Mouse (Mus musculus) urinary bladder, postnatal 4 days (tissue): ENCODE measurements around the gene Adarb1.

Experiments used
- DNase-seq, 2 experiments: peaks; one replicate each; pipeline ENCODE4 v3.0.0; 2021 to 2022; ENCODE audit warnings: low spot score in 2 of 2

The Adarb1 gene

GRCm38 (mm10) chr10:77435343-77435742 lies 17.3 kb upstream of the Adarb1 start:
- no peak for DNase-seq

DNA sequence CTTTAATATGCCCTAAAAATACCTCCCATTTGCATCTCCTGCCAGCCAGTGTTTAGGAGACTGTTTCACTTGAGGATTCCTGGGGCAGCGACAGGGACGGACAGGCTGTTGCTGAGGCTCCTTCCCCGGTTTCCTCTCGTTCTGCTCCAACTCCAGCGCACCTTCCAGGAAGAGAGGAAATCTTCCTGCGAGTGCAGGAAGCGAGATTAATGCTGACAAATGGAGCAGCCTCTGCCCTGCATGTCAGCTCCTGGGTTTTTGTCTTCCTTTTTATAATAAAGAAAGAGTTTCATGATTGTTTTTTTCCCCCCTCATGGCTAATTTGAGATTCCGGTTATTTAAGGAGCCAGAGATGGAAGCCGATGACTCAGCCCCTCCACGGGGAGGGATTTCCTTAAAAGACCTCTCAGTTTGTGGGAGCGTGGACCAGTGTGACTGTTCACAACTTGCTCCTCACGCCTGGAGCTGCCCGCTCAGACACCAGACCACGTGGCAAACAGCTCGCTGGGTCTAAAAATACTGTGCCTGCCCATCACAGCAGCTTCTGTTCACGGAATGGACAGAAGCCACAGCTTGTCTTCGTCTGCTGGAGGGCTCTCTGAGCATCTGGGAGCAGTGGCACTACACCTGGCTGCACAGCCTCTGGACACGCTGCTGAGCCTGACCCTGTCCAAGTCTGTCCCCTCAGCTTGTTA lies 16.5 kb upstream of the Adarb1 start:
- no peak for DNase-seq

GRCm38 (mm10) chr10:77434076-77434456 lies 16.0 kb upstream of the Adarb1 start:
- no peak for DNase-seq

- no peak for DNase-seq
Measured at GRCm38 (mm10) chr10:77430771-77431170, 12.7 kb upstream of the Adarb1 start.

- no peak for DNase-seq
Measured at GRCm38 (mm10) chr10:77429921-77430320, 11.9 kb upstream of the Adarb1 start.

GRCm38 (mm10) chr10:77427610-77428009 lies 9.5 kb upstream of the Adarb1 start:
- no peak for DNase-seq

- no peak for DNase-seq
Measured at GRCm38 (mm10) chr10:77420190-77420589, 2.1 kb upstream of the Adarb1 start.

DNA sequence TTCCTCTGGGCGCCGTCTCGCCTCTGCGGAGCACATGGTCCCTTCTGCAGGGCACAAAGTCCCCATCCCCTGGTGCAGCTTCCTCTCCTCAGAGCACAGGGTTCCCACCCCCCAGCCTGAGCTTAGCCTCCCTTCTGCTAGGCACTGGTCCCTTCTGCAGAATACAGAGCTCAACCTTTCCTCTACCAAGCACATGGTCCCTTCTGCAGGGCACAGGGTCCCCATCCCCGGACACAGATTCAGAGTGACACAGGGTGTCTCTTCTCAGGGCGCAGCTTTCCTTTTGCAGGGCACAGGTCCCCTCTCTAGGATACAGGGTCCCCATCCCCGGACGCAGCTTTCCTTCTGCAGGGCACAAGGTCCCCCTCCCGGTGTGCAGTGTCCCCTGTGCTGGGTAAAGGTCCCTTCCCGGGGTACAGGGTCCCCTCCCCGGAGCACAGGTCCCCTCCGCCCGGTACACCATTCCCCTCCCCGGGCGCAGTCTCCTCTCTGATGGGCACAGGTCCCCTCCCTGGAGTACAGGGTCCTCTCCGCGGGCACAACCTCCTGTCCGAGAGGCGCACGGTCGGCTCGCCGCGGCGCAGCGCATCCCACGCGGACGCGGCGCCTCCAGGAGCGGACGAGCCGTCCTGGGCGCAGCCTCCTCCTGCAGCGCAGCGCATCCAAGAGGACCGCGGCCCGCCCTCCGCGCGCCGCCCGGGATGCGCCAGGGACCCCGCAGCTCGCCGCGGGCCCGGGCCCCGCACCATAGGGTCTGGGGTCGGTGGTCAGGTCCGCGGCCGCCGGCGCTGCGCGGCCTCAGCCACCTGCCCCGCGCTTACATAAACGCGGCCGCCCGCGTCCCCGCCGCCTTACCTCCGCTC lies 599 bp downstream of the Adarb1 start:
- DNase-seq, result peak in 1 of 2 experiments; percentile 26

DNA sequence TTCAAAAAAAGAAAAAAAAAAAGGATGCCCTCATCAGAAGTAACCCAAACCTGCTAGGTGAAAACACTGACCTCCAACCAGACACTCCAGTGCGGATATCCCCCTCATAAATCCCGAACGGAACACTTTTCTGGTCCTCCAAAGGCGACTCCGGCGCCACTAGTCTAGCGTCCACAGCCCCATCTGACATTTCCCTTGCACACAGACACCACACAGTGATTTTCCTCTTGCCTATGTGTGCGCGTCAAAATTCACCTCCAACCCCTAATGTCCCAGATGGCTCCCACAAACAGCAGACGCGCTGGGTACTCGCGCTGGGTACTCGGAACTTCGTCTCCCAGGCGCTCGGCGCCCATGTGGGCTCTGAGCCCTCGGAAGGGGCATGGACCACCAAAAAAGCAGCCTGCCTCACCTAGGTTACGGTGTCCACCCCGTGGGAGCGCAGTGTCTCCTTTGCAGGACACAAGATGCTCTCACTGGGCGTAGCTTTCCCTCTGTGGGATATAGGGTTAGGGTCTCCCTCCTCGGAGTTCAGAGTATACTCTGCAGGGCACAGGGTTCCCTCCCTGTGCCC lies 1.3 kb downstream of the Adarb1 start:
- DNase-seq, result no peak

DNA sequence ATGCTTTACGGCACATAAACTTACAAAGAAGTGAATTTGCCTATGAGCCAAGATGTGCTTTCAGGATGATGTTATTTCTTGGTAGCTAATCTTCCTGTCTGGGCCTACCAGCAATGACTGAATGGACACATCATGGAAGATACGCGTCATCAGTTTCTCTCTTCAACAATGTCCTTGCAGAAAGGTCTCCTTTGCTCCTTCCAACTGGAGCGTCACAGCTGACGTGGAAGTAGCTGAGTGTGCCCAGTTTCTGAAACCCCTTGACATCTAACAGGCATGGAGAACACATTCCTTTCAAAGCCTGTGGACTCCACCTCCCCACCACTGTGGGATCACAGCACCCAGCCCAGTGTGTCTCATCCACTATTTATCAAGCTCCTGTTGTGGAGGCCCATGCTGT lies 2.2 kb downstream of the Adarb1 start:
- no peak for DNase-seq

GRCm38 (mm10) chr10:77413791-77414190 lies 4.3 kb downstream of the Adarb1 start:
- no peak for DNase-seq

DNA sequence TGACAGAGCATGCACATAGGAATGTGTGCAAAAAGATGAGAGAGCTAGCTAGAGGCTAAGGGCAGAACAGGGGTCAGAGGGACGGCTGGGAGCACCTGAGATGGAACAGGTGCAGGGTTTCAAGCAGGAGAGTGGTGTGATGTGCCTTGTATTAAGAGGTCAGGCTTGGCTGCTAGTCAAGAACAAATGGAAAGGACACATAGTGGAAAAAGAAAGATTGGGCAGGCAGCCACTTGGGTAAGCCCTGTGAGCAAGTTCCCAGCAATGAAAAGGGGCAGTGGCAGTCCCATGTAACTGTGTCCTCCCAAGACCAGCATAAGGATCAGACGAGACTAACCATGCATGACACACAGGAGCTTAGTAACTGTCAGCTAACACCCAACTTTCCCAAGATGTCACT lies 8.9 kb downstream of the Adarb1 start:
- no peak for DNase-seq

GRCm38 (mm10) chr10:77408241-77408640 lies 9.8 kb downstream of the Adarb1 start:
- no peak for DNase-seq

DNA sequence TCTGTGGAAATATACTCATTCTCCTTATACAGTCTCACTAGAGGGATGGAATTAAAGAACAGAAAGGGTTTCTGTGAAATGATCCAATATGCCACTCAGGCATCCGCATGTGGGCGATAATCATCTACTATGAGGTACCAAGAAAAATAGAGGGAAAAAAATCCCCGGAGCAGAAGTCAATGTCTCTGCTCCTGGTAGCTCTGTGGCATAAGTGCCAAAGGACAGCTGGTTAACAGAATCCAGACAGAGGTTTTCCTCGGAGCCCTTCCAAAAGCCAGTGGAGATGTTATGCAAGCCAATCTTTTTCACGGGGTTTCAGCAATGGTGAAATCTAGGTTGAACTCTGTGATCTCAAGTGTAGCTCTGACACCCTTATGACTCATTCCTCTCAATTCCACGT lies 11.6 kb downstream of the Adarb1 start:
- no peak for DNase-seq

GRCm38 (mm10) chr10:77402463-77402862 lies 15.6 kb downstream of the Adarb1 start:
- DNase-seq, result no peak

- no peak for DNase-seq
Measured at GRCm38 (mm10) chr10:77401039-77401438, 17.0 kb downstream of the Adarb1 start.

GRCm38 (mm10) chr10:77399938-77400337 lies 18.1 kb downstream of the Adarb1 start:
- no peak for DNase-seq

DNA sequence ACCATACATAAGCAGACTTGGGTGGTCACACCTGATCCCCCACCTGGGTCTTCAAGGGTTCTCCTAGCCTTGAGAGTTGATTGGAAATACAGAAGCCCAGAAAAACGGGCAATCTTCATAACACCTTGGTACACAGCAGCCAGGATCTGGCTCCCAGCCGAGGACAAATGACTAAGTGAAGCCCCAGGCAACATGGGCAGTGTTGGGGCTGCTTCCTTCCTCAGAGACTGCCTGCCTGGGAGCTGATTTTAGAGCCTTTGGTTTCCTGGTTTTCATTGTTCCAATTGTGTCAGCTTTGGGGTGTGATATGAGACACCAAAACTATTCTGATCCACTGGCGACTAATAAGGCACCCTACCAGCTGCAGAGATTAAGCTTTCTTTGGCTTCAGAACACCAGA lies 20.0 kb downstream of the Adarb1 start:
- no peak for DNase-seq

GRCm38 (mm10) chr10:77397056-77397642 lies 20.9 kb downstream of the Adarb1 start:
- DNase-seq, result no peak

DNA sequence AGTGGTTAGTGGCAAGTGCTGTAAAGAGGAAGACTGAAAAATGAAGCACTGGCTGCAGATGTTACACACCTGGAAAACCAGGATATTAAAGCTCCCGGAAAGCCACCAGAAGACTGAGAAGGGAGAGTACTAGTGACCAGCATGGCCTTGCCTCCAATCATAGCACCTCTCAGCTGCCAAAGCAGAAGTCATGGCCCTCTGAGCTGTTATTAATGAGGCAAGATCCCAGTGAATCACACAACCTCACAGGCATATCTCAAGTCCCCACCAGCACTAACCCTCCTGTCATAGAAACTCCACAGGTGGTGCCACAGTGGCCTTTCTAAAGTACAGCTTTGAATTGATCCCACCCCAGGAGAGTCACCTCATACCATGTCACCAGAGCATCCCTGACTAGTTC lies 22.1 kb downstream of the Adarb1 start:
- no peak for DNase-seq

DNA sequence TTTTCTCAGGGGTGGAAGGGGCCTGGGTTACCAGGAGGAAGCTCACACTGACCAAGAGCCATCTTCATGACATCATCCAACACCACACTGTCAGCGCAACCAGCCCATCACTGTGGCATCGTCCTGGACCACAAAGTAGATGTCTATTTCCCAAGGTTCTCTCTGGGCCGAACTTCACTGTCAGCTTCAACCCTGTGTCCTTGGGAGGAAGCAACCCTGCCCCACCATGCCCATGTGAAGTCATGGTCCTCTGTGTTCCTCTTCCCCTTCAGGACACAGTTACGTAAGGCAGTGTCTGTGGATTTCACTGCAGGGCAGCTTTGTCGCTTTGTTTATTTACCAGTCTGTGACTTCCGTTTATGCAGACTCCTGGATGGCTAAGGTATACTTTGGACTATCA lies 27.0 kb downstream of the Adarb1 start:
- DNase-seq, result no peak

DNA sequence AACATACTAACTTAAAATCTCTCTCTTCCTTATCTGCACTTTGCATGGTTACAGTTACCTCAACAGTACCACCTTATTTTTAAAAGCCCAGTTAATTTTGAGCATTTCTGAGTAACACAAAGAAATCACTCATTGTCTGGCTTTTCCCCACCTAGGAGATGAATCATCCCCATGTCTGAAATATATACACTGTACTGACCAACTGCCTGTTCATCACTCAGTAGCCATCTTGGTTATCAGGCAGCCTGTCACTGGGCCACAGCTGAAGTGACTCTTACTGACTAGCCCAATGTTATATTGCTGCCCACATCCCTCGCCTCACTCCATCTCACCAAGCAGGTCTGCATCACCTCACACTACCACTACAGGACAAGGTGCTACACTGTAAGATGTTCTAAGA lies 30.5 kb downstream of the Adarb1 start:
- no peak for DNase-seq

GRCm38 (mm10) chr10:77385731-77386130 lies 32.3 kb downstream of the Adarb1 start:
- no peak for DNase-seq
